Mouse (Mus musculus): ENCODE results near the gene Fmo2.

Fmo2 gene

DNA sequence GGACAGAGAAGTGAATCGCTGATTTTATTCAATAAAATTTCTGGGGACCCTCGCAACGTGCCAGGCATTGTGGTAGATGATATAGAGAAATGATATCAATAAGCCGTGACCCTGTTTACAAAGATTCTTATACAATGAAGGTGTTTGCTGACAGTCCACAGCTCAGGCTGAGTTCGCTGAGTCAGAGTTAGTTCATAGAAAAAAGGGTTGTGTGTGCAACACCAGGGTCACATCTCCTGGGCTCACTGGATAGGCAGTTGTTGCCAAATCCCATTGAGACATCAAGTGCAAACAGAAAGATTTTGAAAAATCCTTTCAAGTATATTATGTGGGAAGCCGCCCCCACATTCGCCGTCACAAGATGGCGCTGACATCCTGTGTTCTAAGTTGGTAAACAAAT is 58.3 kb downstream of the Fmo2 start:
- DNase-seq, result no peak

DNA sequence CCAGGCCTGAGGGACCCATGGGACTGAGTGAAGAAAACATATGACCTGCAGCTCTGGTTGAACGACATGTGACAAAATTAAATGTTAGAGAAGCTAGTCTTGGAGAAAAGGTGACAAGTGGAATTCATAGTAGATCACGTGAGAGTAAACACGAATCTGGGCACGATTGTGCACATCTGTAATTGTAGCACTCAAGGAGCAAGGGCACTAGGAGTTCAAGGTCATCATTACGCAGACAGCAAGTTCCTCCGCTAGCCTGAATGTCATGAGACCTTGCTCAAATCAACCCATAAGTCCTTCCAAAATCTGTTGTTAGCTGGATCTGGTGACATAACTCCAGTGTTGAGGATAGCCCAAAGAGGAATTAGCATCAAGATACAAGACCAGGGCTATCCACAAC is 59.5 kb downstream of the Fmo2 start:
- DNase-seq, result no peak

DNA sequence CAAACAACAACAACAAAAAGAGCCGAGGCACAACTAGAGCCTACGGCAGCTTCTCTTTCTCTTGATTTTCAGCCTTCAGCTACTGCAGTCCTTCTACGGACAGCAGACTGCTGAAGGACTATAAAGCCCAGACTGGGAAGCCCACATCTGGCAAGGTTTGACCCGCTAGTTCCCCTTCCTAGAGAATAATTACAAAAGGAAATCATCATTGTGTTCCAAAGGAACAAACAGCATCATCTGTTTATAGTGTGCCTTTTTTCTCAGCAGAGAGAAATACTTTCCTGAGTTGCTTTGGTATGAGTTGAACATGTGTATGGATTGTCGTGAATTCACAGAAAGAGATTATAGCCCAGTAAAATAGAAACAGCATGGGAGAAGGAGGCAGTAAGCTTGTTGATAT is 64.2 kb downstream of the Fmo2 start:
- no peak for DNase-seq

DNA sequence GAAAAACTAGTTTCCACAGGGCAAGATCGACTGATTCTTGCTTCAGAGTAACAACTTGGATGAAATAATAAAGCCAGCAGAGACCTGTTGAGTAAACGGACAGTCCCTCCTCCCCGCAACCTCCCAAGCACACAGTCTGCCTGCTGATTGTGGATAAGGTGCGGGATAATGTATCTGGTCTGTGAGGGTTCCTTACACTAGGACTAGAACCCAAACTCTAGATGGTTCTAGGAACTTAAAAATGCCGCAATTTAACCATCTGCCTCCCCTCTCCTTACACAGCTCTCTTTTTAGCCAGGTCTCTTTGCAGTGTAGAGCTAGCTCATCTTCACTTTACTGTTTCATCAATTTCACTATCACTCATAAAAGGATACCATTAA is 66.0 kb downstream of the Fmo2 start:
- DNase-seq, result no peak

DNA sequence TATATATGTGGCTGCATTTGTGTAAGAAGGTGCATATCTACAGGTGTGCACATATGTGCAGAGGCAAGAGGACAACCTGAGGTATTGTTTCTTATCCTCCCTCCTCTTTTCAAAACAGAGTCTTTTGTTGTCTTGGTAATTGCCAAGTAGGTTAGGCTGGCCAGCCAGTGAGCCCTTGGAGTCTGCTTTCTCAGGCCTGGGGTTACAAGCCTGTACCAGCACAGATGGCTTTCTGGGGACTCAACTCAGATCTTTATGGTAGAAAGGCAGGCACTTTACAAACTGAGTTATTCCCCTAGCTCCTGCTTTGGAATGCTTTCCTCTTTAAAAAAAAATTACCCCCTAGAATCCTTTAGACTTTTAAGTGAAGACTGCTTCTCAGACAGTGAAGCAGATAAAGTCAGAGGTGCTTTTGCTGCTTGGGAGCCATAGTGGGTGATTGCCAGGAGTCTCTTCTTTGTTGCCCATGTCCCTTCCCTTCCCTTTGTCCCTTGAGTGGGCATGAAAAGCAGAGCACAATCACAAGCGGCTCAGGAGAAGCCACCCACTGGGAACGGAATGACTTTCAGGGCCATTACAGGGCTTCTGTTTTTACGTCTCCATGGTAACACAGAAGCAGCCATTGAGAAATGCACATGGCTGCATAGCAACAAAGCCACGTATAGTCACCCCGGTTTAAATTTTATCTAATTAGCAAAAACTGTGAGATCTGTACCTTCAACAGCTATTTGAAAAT is 66.5 kb downstream of the Fmo2 start:
- no peak for DNase-seq
